Mouse (Mus musculus) heart, postnatal 10 days (tissue): ENCODE data around the gene Olfr1283. TPM values are rescaled to one million over a fixed set of nuclear protein-coding genes. Genes with fewer than 3 reads are reported as not detected.
"Not testable (repeated sequence)": the region's sequence is repeated elsewhere in the genome, so short reads cannot be mapped to it uniquely, and the experiment has no call there.

Experiments
- DNase-seq, 2 experiments: peaks; one replicate each; pipeline ENCODE4 v3.0.0; 2021
- intact Hi-C: fragments of 180-260 bp; cut with DNase I; formaldehyde crosslinking; loops from one replicate; pipeline ENCODE4 v1.15.1; 2025
- total RNA-seq, 2 experiments: library from RNA; stranded (reverse); gene quantifications; 2 replicates each; pipeline ENCODE4 v1.2.3; 2021

The Olfr1283 gene
- not detected for total RNA-seq

GRCm38 (mm10) chr2:111366490-111366889, at the start of gene Olfr1283:
Gene Olfr1283, plus strand, starts transcription at chr2:111366790.
- no peak for DNase-seq
- intact Hi-C loops: no loop called here

DNA sequence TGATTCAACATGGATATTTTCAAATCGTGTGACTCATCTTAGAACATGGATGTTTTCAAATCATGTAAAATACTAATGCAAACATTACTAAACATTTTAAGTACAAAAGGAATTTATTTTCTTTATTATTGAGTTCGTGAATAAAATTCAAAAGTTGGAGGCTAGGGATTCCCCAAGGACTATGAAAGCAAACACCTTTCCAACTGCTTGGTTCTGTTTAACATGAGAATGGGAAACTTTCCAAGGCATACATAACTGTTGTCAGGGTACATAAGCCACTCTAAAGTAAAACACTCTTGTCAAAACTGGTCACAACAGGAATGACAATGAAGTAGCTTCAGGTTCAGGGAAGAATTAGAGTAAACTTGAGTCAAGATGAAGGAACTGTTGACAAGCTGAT, 40.4 kb upstream of the Olfr1283 start, which contains the start of gene Olfr1281:
Olfr1281 (plus strand) TSS at position 301 of the 400 bp plus-strand sequence.
- intact Hi-C loops: no loop called here
- DNase-seq: no peak

- not testable (repeated sequence) for DNase-seq
Observed at GRCm38 (mm10) chr2:111333721-111334120, 32.9 kb upstream of the Olfr1283 start.

DNA sequence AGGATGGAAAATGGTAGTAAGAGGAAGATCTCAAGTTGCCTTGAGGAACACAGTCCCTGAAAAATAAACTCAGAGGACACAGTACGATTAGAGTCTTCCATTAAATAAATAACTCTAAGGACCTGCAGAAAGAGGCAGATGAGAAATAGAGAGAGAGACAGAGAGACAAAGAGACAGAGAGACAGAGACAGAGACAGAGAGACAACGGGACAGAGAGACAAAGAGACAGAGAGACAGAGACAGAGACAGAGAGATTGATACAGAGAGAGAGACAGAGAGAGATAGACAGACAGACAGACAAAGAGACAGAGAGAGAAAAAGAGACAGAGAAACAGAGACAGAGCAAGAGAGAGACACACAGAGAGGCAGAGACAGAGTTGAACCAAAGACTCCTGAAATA, 30.6 kb upstream of the Olfr1283 start, which contains the start of gene Olfr1282:
Olfr1282 (minus strand) TSS at position 101 of the 400 bp plus-strand sequence.
- DNase-seq: no peak
- intact Hi-C loops: no loop called here

More at GRCm38 (mm10) chr2:111333721-111334120, 32.9 kb upstream of the Olfr1283 start:
- intact Hi-C loops: not testable (repeated sequence)

GRCm38 (mm10) chr2:111375222-111375621, 8.6 kb downstream of the Olfr1283 start, which contains the start of gene Olfr1284:
Gene Olfr1284, plus strand, starts transcription at chr2:111375522.
- no peak for DNase-seq
- intact Hi-C loops: no loop called here

Other genes with a start within 250 kb of the Olfr1283 start
- gene Gm15130, start 213.9 kb upstream of the Olfr1283 start, total RNA-seq: not detected
- gene 4930430A15Rik, start 137.2 kb upstream of the Olfr1283 start, total RNA-seq: not detected
- gene Olfr1275, start 131.5 kb upstream of the Olfr1283 start, total RNA-seq: not detected
- gene Olfr1276, start 112.3 kb upstream of the Olfr1283 start, total RNA-seq: not detected
- gene Olfr1277, start 92.7 kb upstream of the Olfr1283 start, total RNA-seq: not detected
- not detected for gene Olfr1278, start 76.7 kb upstream of the Olfr1283 start, total RNA-seq
- not detected for gene Olfr1279, start 66.2 kb upstream of the Olfr1283 start, total RNA-seq
- not detected for gene Olfr1280, start 52.8 kb upstream of the Olfr1283 start, total RNA-seq
- gene Olfr1281, start 40.3 kb upstream of the Olfr1283 start, total RNA-seq: not detected
- not detected for gene Olfr1282, start 30.7 kb upstream of the Olfr1283 start, total RNA-seq
- gene Olfr1284, start 8.7 kb downstream of the Olfr1283 start, total RNA-seq: not detected
- not detected for gene Olfr1286, start 56.3 kb downstream of the Olfr1283 start, total RNA-seq
- not detected for gene Olfr1287, start 82.4 kb downstream of the Olfr1283 start, total RNA-seq
- gene Olfr1288, start 107.3 kb downstream of the Olfr1283 start, total RNA-seq: not detected
- gene Olfr1289, start 114.0 kb downstream of the Olfr1283 start, total RNA-seq: not detected
- not detected for gene Olfr1290, start 127.0 kb downstream of the Olfr1283 start, total RNA-seq
- not detected for gene Olfr1291-ps1, start 130.4 kb downstream of the Olfr1283 start, total RNA-seq
- gene Olfr1293-ps, start 158.4 kb downstream of the Olfr1283 start, total RNA-seq: not detected
- gene Olfr1294, start 173.5 kb downstream of the Olfr1283 start, total RNA-seq: not detected
- gene Olfr1295, start 202.9 kb downstream of the Olfr1283 start, total RNA-seq: not detected